9 mouse cellular contexts compared by ENCODE assay signal in the genomic region with DNA sequence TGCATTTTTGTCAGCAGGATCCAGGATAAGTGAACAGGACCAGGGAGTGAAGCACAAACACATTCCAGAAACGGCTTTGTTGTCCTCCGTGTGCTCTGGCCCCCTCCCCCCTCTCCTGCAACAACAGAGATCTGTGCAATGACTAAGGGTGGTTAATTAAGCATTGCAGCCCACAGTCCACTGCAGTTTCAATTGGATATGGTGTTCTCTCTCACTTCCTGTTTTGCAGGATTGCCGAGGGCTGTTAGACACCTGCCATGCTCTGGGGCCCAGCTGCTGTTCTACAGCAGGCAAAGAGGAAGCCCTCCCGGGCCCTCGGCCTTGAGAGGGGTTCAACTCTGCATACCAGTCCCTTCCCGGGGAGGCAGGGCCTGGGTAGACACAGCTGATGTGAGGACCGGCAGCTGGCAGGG.
A peak's percentile ranks its signal among the peaks of the same experiment; 100 is the strongest.
DNase-seq lines count a peak whose midpoint lies in the region; ATAC-seq and TF ChIP-seq lines count a peak whose summit lies in the region.
"Had no signal": no experiment of that assay in that cellular context is flagged by ENCODE, and none has a peak within 500 bp of the region (broad histone marks: within the 10 kb centered on the region; RNA-seq: fewer than 3 reads in every experiment).

No protein-coding gene starts in this region.

- H3K9me3 ChIP-seq in heart, embryonic 12.5 days (replicated peaks): no peaks in the 10 kb centered on the region
- no peaks in the 10 kb centered on the region for H3K9me3 ChIP-seq in embryonic facial prominence, embryonic 15.5 days (replicated peaks)
- H3K9me3 ChIP-seq in lung, postnatal 0 days (ENCODE audit: low read length): no peaks in the 10 kb centered on the region

- 26% methylated on average over 7 of the region's 7 CpGs for WGBS in heart, embryonic 12.5 days
- 6% methylated on average over 7 of the region's 7 CpGs for WGBS in embryonic facial prominence, embryonic 15.5 days
- WGBS in lung, postnatal 0 days: 19% methylated on average over 7 of the region's 7 CpGs

- peak; percentile 12 to 64 for DNase-seq in heart, adult 18-20 months
- DNase-seq in induced T-regulatory cell, adult 2 months (ENCODE audit: low read depth): peak; percentile 59
- DNase-seq in lung, postnatal 0 days (ENCODE audit: low spot score): no peak
- peak; percentile 6 to 9 for DNase-seq in right cerebral cortex, postnatal 36 days (ENCODE audit: low spot score in 2 of 2)
- no peak for DNase-seq in urinary bladder, postnatal 36 days (ENCODE audit: low spot score in 2 of 2)

- no peak overlapping the region for H3K4me2 ChIP-seq in heart, embryonic 12.5 days
- no peak overlapping the region for H3K4me2 ChIP-seq in embryonic facial prominence, embryonic 15.5 days (replicated peaks)
- H3K4me2 ChIP-seq in lung, postnatal 0 days (replicated peaks; ENCODE audit: low read depth, low read length): no peak overlapping the region

- no peak overlapping the region for H3K27ac ChIP-seq in heart, embryonic 12.5 days (ENCODE audit: poor library complexity, severe bottlenecking)
- no peak overlapping the region for H3K27ac ChIP-seq in embryonic facial prominence, embryonic 15.5 days (replicated peaks)
- H3K27ac ChIP-seq in lung, postnatal 0 days (ENCODE audit: low read length): no peak overlapping the region

- ATAC-seq in heart, embryonic 12.5 days (ENCODE audit: insufficient number of reproducible peaks, low FRiP score): no peak
- peak; percentile 78 for ATAC-seq in CD4-positive, CD25-positive, alpha-beta regulatory T cell, adult 4 months
- peak; percentile 47; the same call in 1 of the 2 replicates for ATAC-seq in embryonic facial prominence, embryonic 15.5 days (ENCODE audit: insufficient number of reproducible peaks, low FRiP score, low TSS enrichment, low read depth)
- ATAC-seq in lung, postnatal 0 days: peak; percentile 23; the same call in 1 of the 2 replicates

- no peak for TF ChIP-seq EP300 in lung, postnatal 0 days (IDR thresholded peaks at IDR 0.05)

- H3K4me1 ChIP-seq in heart, embryonic 12.5 days (replicated peaks): peaks cover 5% of the 10 kb centered on the region; the same call in 1 of the 2 replicates
- H3K4me1 ChIP-seq in embryonic facial prominence, embryonic 15.5 days: peaks cover 6% of the 10 kb centered on the region; the same call in 1 of the 2 replicates
- no peaks in the 10 kb centered on the region for H3K4me1 ChIP-seq in lung, postnatal 0 days (ENCODE audit: insufficient read depth, low read depth, low read length)
- H3K4me1 ChIP-seq: megakaryocyte, embryonic 14.5 days had no signal

- H3K36me3 ChIP-seq in heart, embryonic 12.5 days: no peaks in the 10 kb centered on the region
- H3K36me3 ChIP-seq in embryonic facial prominence, embryonic 15.5 days: no peaks in the 10 kb centered on the region
- H3K36me3 ChIP-seq in lung, postnatal 0 days (ENCODE audit: insufficient read depth, low read length): no peaks in the 10 kb centered on the region

- H3K27me3 ChIP-seq in heart, embryonic 12.5 days (replicated peaks): 0 out of 2 replicates have a peak, but pooled peaks cover 3% of the 10 kb centered on the region
- no peaks in the 10 kb centered on the region for H3K27me3 ChIP-seq in embryonic facial prominence, embryonic 15.5 days
- no peaks in the 10 kb centered on the region for H3K27me3 ChIP-seq in lung, postnatal 0 days (replicated peaks; ENCODE audit: insufficient read depth, low read length)
- H3K27me3 ChIP-seq: megakaryocyte, embryonic 14.5 days had no signal

- TF ChIP-seq CTCF in lung, postnatal 0 days (IDR thresholded peaks at IDR 0.05): no peak

- H3K4me3 ChIP-seq in heart, embryonic 12.5 days: no peak overlapping the region
- no peak overlapping the region for H3K4me3 ChIP-seq in embryonic facial prominence, embryonic 15.5 days (replicated peaks)
- no peak overlapping the region for H3K4me3 ChIP-seq in lung, postnatal 0 days (ENCODE audit: low read depth, low read length)
- H3K4me3 ChIP-seq: megakaryocyte, embryonic 14.5 days had no signal

- H3K9ac ChIP-seq in heart, embryonic 12.5 days: no peak overlapping the region
- H3K9ac ChIP-seq in embryonic facial prominence, embryonic 15.5 days: no peak overlapping the region
- no peak overlapping the region for H3K9ac ChIP-seq in lung, postnatal 0 days (replicated peaks; ENCODE audit: low read depth)

Comparison
In these comparisons a context has a peak if more than half of its experiments do, and no peak if none do; other contexts are left out.
1. DNase-seq: peak in heart, adult 18-20 months (2 of 2), induced T-regulatory cell, adult 2 months (single experiment) and right cerebral cortex, postnatal 36 days (2 of 2); none in lung, postnatal 0 days (single experiment) and urinary bladder, postnatal 36 days (0 of 2).